Mouse (Mus musculus) cerebellum, adult 8-10 months (tissue): ENCODE results near the gene Pon1.

Source experiments
- DNase-seq: peaks from one replicate; pipeline ENCODE4 v3.0.0; 2022

Gene Pon1

GRCm38 (mm10) chr6:5174179-5174812, 19.4 kb downstream of the Pon1 start:
- no peak for DNase-seq

GRCm38 (mm10) chr6:5172571-5172970, 21.2 kb downstream of the Pon1 start:
- no peak for DNase-seq

GRCm38 (mm10) chr6:5171418-5171817, 22.3 kb downstream of the Pon1 start:
- no peak for DNase-seq

- no peak for DNase-seq
These were observed 25.6 kb downstream of the Pon1 start for GRCm38 (mm10) chr6:5168158-5168557.

GRCm38 (mm10) chr6:5167051-5167677, 26.6 kb downstream of the Pon1 start:
- DNase-seq, result no peak

- no peak for DNase-seq
These were observed 28.9 kb downstream of the Pon1 start for GRCm38 (mm10) chr6:5164855-5165254.

- no peak for DNase-seq
These were observed 30.1 kb downstream of the Pon1 start for GRCm38 (mm10) chr6:5163507-5164144.

- no peak for DNase-seq
These were observed 31.7 kb downstream of the Pon1 start for GRCm38 (mm10) chr6:5162052-5162451.

GRCm38 (mm10) chr6:5159385-5159791, 34.4 kb downstream of the Pon1 start:
- DNase-seq, result no peak

- DNase-seq, result no peak
These were observed 37.0 kb downstream of the Pon1 start for GRCm38 (mm10) chr6:5156541-5157425.

- DNase-seq, result no peak
These were observed 38.3 kb downstream of the Pon1 start for GRCm38 (mm10) chr6:5155313-5155927.

- DNase-seq, result no peak
These were observed 39.0 kb downstream of the Pon1 start for GRCm38 (mm10) chr6:5154786-5155185.

GRCm38 (mm10) chr6:5152185-5152584, 41.6 kb downstream of the Pon1 start:
- no peak for DNase-seq

- DNase-seq, result no peak
These were observed 42.6 kb downstream of the Pon1 start for GRCm38 (mm10) chr6:5151171-5151570.

- DNase-seq, result no peak
These were observed 43.8 kb downstream of the Pon1 start for GRCm38 (mm10) chr6:5149941-5150340.

- no peak for DNase-seq
These were observed 46.1 kb downstream of the Pon1 start for GRCm38 (mm10) chr6:5147488-5148142.

- no peak for DNase-seq
These were observed 54.1 kb downstream of the Pon1 start for GRCm38 (mm10) chr6:5139666-5140065.

- no peak for DNase-seq
These were observed 54.7 kb downstream of the Pon1 start for GRCm38 (mm10) chr6:5138875-5139631.

- no peak for DNase-seq
These were observed 57.7 kb downstream of the Pon1 start for GRCm38 (mm10) chr6:5136046-5136445.

- no peak for DNase-seq
These were observed 58.8 kb downstream of the Pon1 start for GRCm38 (mm10) chr6:5134986-5135385.

- no peak for DNase-seq
These were observed 64.2 kb downstream of the Pon1 start for GRCm38 (mm10) chr6:5129364-5130093.
